In the genomic region with DNA sequence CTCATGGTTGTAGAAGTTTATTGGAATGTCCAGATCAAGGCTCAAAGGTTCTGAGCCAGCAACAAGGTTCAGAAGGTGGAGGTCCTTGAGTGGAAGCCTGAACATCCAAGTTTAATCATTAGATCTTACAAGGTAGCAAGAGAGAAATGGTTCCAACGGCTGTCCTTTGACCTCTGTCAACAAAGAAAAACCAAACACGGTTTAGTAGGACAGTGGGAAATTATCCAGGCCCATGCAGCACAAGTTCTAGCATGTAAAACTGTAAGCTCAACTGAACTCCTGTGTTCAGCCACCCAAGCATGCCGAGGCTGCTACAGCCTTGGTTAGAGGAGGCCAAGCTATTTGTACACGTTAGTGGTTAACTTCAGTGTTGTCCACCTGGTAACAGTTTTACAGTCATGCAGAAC, we compare ENCODE assay signal across 27 mouse cellular contexts.
DNase-seq lines count a peak whose midpoint lies in the region; ATAC-seq and TF ChIP-seq lines count a peak whose summit lies in the region.
"Had no signal": no experiment of that assay in that cellular context is flagged by ENCODE, and none has a peak within 500 bp of the region (broad histone marks: within the 10 kb centered on the region; RNA-seq: fewer than 3 reads in every experiment).

No protein-coding gene starts in this region.

- no peak overlapping the region for H3K4me2 ChIP-seq in kidney, embryonic 16.5 days (replicated peaks; ENCODE audit: low read depth, low read length)
- H3K4me2 ChIP-seq: heart, embryonic 12.5 days; limb, embryonic 15.5 days; lung, embryonic 14.5 days; midbrain, embryonic 11.5 days had no signal

- TF ChIP-seq POLR2A in kidney, adult 2 months (IDR thresholded peaks at IDR 0.05; ENCODE audit: low read depth, low read length) = no peak

- no peak for TF ChIP-seq CTCF in kidney, adult 2 months (conservative IDR thresholded peaks at IDR 0.05; ENCODE audit: insufficient read depth, insufficient read length, low read depth, low read length)
- TF ChIP-seq CTCF in layer of hippocampus, adult 2 months (conservative IDR thresholded peaks at IDR 0.05) = no peak

- DNase-seq in embryonic facial prominence, embryonic 10.5 days (ENCODE audit: low spot score) = no peak
- peak; percentile 91 for DNase-seq in kidney, adult 2 months
- peak; percentile 68 to 81 for DNase-seq in kidney, postnatal 36 days
- DNase-seq in layer of hippocampus, adult 2 months (ENCODE audit: low spot score in 2 of 2) = no peak
- DNase-seq in layer of hippocampus, adult 11-12 months (ENCODE audit: low spot score) = no peak
- no peak for DNase-seq in adipocyte (ENCODE audit: low spot score)
- DNase-seq: adrenal gland, postnatal 36 days; cerebellum, adult 18-20 months; cerebellum, postnatal 10 days; gastrocnemius, adult 2 months; heart, adult 2 months; lung, embryonic 14.5 days; lung, postnatal 14 days; right cerebral cortex, adult 18-20 months; spleen, adult 18-20 months; thymus, postnatal 36 days had no signal

- no peaks in the 10 kb centered on the region for H3K9me3 ChIP-seq in embryonic facial prominence, embryonic 10.5 days
- H3K9me3 ChIP-seq in kidney, embryonic 16.5 days (ENCODE audit: low read length) = no peaks in the 10 kb centered on the region
- H3K9me3 ChIP-seq: limb, embryonic 10.5 days; limb, embryonic 15.5 days had no signal

- peak overlapping the region; percentile 44 for H3K27ac ChIP-seq in embryonic facial prominence, embryonic 10.5 days (replicated peaks)
- peak overlapping the region; percentile 89 for H3K27ac ChIP-seq in kidney, adult 2 months (ENCODE audit: insufficient read depth, low read depth, low read length)
- H3K27ac ChIP-seq in kidney, embryonic 16.5 days (ENCODE audit: low read length) = peak overlapping the region; percentile 90
- H3K27ac ChIP-seq in layer of hippocampus, adult 2 months = no peak overlapping the region
- H3K27ac ChIP-seq: gastrocnemius, adult 2 months; heart, adult 2 months; limb, embryonic 10.5 days; limb, embryonic 15.5 days; liver, embryonic 14.5 days had no signal

- no peaks in the 10 kb centered on the region for H3K36me3 ChIP-seq in embryonic facial prominence, embryonic 10.5 days (replicated peaks)
- no peaks in the 10 kb centered on the region for H3K36me3 ChIP-seq in kidney, adult 2 months (ENCODE audit: control insufficient read depth, insufficient read depth, low read length)
- no peaks in the 10 kb centered on the region for H3K36me3 ChIP-seq in kidney, embryonic 16.5 days (ENCODE audit: insufficient read depth, low read length)
- H3K36me3 ChIP-seq: heart, embryonic 12.5 days; limb, embryonic 10.5 days; limb, embryonic 15.5 days had no signal

- H3K9ac ChIP-seq in kidney, embryonic 16.5 days (replicated peaks; ENCODE audit: low read length) = no peak overlapping the region
- H3K9ac ChIP-seq: heart, embryonic 12.5 days; limb, embryonic 15.5 days; liver, embryonic 14.5 days; lung, embryonic 14.5 days had no signal

- 0 out of 2 replicates have a peak, but pooled peaks cover 4% of the 10 kb centered on the region for H3K4me1 ChIP-seq in embryonic facial prominence, embryonic 10.5 days
- peaks cover 17% of the 10 kb centered on the region for H3K4me1 ChIP-seq in kidney, adult 2 months (ENCODE audit: control insufficient read depth, insufficient read depth, low read length)
- H3K4me1 ChIP-seq in kidney, embryonic 16.5 days (ENCODE audit: insufficient read depth, low read length) = 0 out of 2 replicates have a peak, but pooled peaks cover 3% of the 10 kb centered on the region
- H3K4me1 ChIP-seq: heart, embryonic 12.5 days; limb, embryonic 15.5 days had no signal

- no peak overlapping the region for H3K4me3 ChIP-seq in embryonic facial prominence, embryonic 10.5 days
- no peak overlapping the region for H3K4me3 ChIP-seq in kidney, adult 2 months (ENCODE audit: insufficient read depth, low read depth, low read length)
- H3K4me3 ChIP-seq in kidney, embryonic 16.5 days (ENCODE audit: low read length) = no peak overlapping the region
- H3K4me3 ChIP-seq in layer of hippocampus, adult 2 months = no peak overlapping the region
- H3K4me3 ChIP-seq: erythroblast, embryonic 14.5 days; gastrocnemius, adult 2 months; heart, adult 2 months; heart, embryonic 12.5 days; limb, embryonic 10.5 days; limb, embryonic 15.5 days had no signal

- 84% methylated on average over 4 of the region's 4 CpGs for WGBS in embryonic facial prominence, embryonic 10.5 days
- 31% methylated on average over 4 of the region's 4 CpGs for WGBS in kidney, adult 2 months
- WGBS in kidney, embryonic 16.5 days = 36% methylated on average over 4 of the region's 4 CpGs

- peak; percentile 94 for ATAC-seq in kidney, embryonic 16.5 days (ENCODE audit: low FRiP score, low TSS enrichment)
- ATAC-seq: forebrain, embryonic 16.5 days; hindbrain, embryonic 16.5 days; midbrain, embryonic 16.5 days; Patski had no signal

- H3K27me3 ChIP-seq in embryonic facial prominence, embryonic 10.5 days (replicated peaks; ENCODE audit: low read depth, poor library complexity, severe bottlenecking) = no peaks in the 10 kb centered on the region
- no peaks in the 10 kb centered on the region for H3K27me3 ChIP-seq in kidney, adult 2 months (replicated peaks; ENCODE audit: control insufficient read depth, insufficient read depth, low read length)
- no peaks in the 10 kb centered on the region for H3K27me3 ChIP-seq in kidney, embryonic 16.5 days (ENCODE audit: insufficient read depth, low read length)
- H3K27me3 ChIP-seq: heart, embryonic 12.5 days; limb, embryonic 15.5 days; Patski had no signal

Comparison
In these comparisons a context has a peak if more than half of its experiments do, and no peak if none do; other contexts are left out.
1. DNase-seq: peak in kidney, adult 2 months (single experiment) and kidney, postnatal 36 days (2 of 2); none in embryonic facial prominence, embryonic 10.5 days (single experiment), layer of hippocampus, adult 2 months (0 of 2), layer of hippocampus, adult 11-12 months (single experiment) and adipocyte (single experiment).